Mouse (Mus musculus) lung, postnatal 0 days (tissue): ENCODE measurements at regions not wholly inside any gene's neighbourhood (a gene's known extent, or its start where the extent isn't known, plus 50 kb on each side); places are given as distances from the start of the nearest gene placed in this dataset. TPM values are rescaled to one million over a fixed set of nuclear protein-coding genes. Genes with fewer than 3 reads are reported as not detected.
A peak's percentile ranks its signal among the peaks of the same experiment; 100 is the strongest.

ENCODE experiments used
- ATAC-seq: fragments of 200-750 bp; cut with Nextera tagmentation; 2 replicates; pipeline ENCODE4 v1.8.0; 2017; ENCODE audit warnings: moderate library complexity
- DNase-seq: peaks from one replicate; pipeline ENCODE4 v3.0.0-alpha.2; 2016; ENCODE audit warnings: low spot score
- H3K27ac ChIP-seq: fragments of 300-500 bp; sonication (generic); 2 replicates; pipeline ENCODE4 v1.5.1; 2014; ENCODE audit warnings: antibody characterized with exemption, mild to moderate bottlenecking, low read length, mixed read lengths
- H3K27me3 ChIP-seq: fragments of 300-500 bp; sonication (generic); replicated peaks from 2 replicates; pipeline ENCODE4 v1.6.1; 2014; ENCODE audit warnings: low read length, mixed read lengths; ENCODE audit not compliant: insufficient read depth
- H3K36me3 ChIP-seq: fragments of 300-500 bp; sonication (generic); 2 replicates; pipeline ENCODE4 v1.6.1; 2014; ENCODE audit warnings: low read length, mixed read lengths; ENCODE audit not compliant: insufficient read depth
- H3K4me1 ChIP-seq: fragments of 300-500 bp; sonication (generic); 2 replicates; pipeline ENCODE4 v1.6.1; 2014; ENCODE audit warnings: antibody characterized with exemption, low read depth, low read length, mixed read lengths; ENCODE audit not compliant: insufficient read depth
- H3K4me2 ChIP-seq: fragments of 300-500 bp; sonication (generic); replicated peaks from 2 replicates; pipeline ENCODE4 v1.6.1; 2014; ENCODE audit warnings: low read depth, mild to moderate bottlenecking, low read length, moderate library complexity, mixed read lengths
- H3K4me3 ChIP-seq: fragments of 300-500 bp; sonication (generic); 2 replicates; pipeline ENCODE4 v1.5.1; 2014; ENCODE audit warnings: low read depth, low read length
- H3K9ac ChIP-seq: fragments of 300-500 bp; sonication (generic); replicated peaks from 2 replicates; pipeline ENCODE4 v1.6.1; 2014; ENCODE audit warnings: low read depth, mild to moderate bottlenecking
- H3K9me3 ChIP-seq: fragments of 300-500 bp; sonication (generic); 2 replicates; pipeline ENCODE4 v1.6.1; 2016; ENCODE audit warnings: low read length, mixed read lengths
- CTCF ChIP-seq: IDR thresholded peaks from 2 replicates; pipeline ENCODE4 v1.5.1; 2016; ENCODE audit warnings: antibody characterized with exemption, mild to moderate bottlenecking
- EP300 ChIP-seq: IDR thresholded peaks from 2 replicates; pipeline ENCODE4 v1.6.1; 2016; ENCODE audit warnings: antibody characterized with exemption, mild to moderate bottlenecking, control low read depth
- WGBS: fragments of 180-500 bp; shearing (Covaris S2); extraction: QIAGEN DNeasy Blood & Tissue Kit; methylation state at CpG from one replicate; pipeline ENCODE4 v1.1.7; 2014; 5-methylcytosine and 5-hydroxymethylcytosine counted together
- microRNA-seq: library from miRNA; unstranded; fragments of <30 nt; microRNA quantifications from one replicate; pipeline ENCODE4, GENCODE M21; 2016

DNA sequence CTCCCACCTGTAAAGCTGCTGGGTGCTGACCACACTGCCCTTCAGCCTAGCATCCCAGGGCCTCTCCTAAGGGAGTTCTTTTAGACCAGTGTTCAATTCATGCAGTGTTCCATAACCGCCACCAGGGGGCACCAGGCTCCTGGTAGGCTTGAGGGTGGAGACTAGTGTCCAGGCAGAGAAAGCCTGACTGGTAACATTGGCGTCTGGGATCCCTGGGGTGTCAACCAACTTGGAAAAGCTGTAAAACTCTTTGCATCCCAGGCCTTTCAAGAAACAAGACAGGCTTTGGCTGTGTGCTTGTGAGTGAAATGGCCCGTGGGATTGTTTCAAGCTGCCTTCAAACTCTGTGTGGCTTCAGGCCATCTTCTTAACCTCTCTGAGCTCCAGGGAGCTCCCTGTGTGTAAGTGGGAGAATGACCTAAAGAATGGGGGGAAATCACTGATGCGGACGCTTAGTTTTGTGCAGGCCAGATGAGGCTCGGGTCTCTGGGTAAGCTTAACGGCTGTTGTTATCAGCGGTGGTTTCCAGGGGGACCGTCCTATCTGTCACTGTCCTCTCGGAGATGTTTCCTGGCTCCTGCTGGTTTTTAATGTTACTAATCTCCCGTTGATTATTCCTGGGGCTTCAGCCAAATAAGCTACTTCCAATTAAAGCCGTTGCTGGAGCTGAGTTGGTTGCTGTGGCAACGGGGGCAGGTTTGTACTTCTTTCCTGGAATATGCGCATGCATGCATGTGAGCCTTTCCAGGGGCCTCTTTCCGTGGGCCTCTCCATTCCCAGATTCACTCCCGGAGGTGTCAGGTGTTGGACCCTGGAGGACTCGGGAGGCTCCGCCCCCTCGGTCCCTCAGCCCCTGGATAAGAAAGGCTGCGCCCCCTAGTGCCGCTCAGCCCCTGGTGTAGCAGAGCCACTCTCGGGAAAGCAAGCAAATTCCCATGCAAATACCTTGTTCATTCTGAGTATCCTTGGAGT is 147.6 kb upstream of the Kcnab2 start:
- ATAC-seq (peak; percentile 44), DNase-seq (peak; percentile 52)
- no peak overlapping the region for H3K9ac ChIP-seq
- no peak overlapping the region for H3K4me3 ChIP-seq
- H3K4me2 ChIP-seq, result no peak overlapping the region
- TF ChIP-seq CTCF, result peak; percentile 86
- no peak for TF ChIP-seq EP300
- H3K27ac ChIP-seq, result no peak overlapping the region
- H3K36me3 ChIP-seq, result no peaks in the 10 kb centered on the region
- no peaks in the 10 kb centered on the region for H3K27me3 ChIP-seq
- WGBS, result 5% methylated on average over 22 of the region's 22 CpGs
- H3K4me1 ChIP-seq, result no peaks in the 10 kb centered on the region
- H3K9me3 ChIP-seq, result no peaks in the 10 kb centered on the region

- Histone ChIP-seq H3K4me2 (no peak overlapping the region), H3K27ac (no peak overlapping the region), H3K9ac (no peak overlapping the region), H3K9me3 (no peaks in the 10 kb centered on the region), H3K36me3 (no peaks in the 10 kb centered on the region), H3K4me1 (no peaks in the 10 kb centered on the region), H3K4me3 (no peak overlapping the region), H3K27me3 (no peaks in the 10 kb centered on the region)
- no peak for TF ChIP-seq CTCF
- no peak for TF ChIP-seq EP300
- 58% methylated on average over 9 of the region's 9 CpGs for WGBS
- DNase-seq (no peak), ATAC-seq (no peak)
Measured at GRCm38 (mm10) chr4:152622022-152622777, 144.5 kb upstream of the Kcnab2 start.

GRCm38 (mm10) chr4:152617636-152618035 is 140.0 kb upstream of the Kcnab2 start:
- Histone ChIP-seq H3K27ac (no peak overlapping the region), H3K9ac (no peak overlapping the region), H3K4me1 (no peaks in the 10 kb centered on the region), H3K4me3 (no peak overlapping the region), H3K4me2 (no peak overlapping the region), H3K36me3 (no peaks in the 10 kb centered on the region), H3K27me3 (no peaks in the 10 kb centered on the region), H3K9me3 (no peaks in the 10 kb centered on the region; the same call in 1 of the 2 replicates)
- WGBS, result 37% methylated on average over 3 of the region's 3 CpGs
- ATAC-seq (no peak), DNase-seq (no peak)
- TF ChIP-seq EP300 (no peak), CTCF (no peak)

- no peak overlapping the region for H3K9ac ChIP-seq
- no peak overlapping the region for H3K4me3 ChIP-seq
- no peak for DNase-seq
- no peak for ATAC-seq
- no peaks in the 10 kb centered on the region for H3K27me3 ChIP-seq
- no peaks in the 10 kb centered on the region; the same call in 1 of the 2 replicates for H3K9me3 ChIP-seq
- H3K27ac ChIP-seq, result no peak overlapping the region
- TF ChIP-seq CTCF (no peak), EP300 (no peak)
- 96% methylated on average over 2 of the region's 2 CpGs for WGBS
- no peaks in the 10 kb centered on the region for H3K36me3 ChIP-seq
- no peak overlapping the region for H3K4me2 ChIP-seq
- no peaks in the 10 kb centered on the region for H3K4me1 ChIP-seq
Measured at GRCm38 (mm10) chr4:152615155-152615554, 137.5 kb upstream of the Kcnab2 start.

- Histone ChIP-seq H3K36me3 (no peaks in the 10 kb centered on the region), H3K4me1 (no peaks in the 10 kb centered on the region), H3K27ac (no peak overlapping the region), H3K4me3 (no peak overlapping the region), H3K27me3 (no peaks in the 10 kb centered on the region), H3K9ac (no peak overlapping the region), H3K4me2 (no peak overlapping the region), H3K9me3 (no peaks in the 10 kb centered on the region; the same call in 1 of the 2 replicates)
- whole genome bisulfite sequencing, result 73% methylated on average over 13 of the region's 13 CpGs
- no peak for TF ChIP-seq CTCF
- no peak for TF ChIP-seq EP300
- no peak for DNase-seq
- ATAC-seq, result no peak
Measured at GRCm38 (mm10) chr4:152614356-152615100, 136.9 kb upstream of the Kcnab2 start.

Small RNAs in the stretch of these regions (microRNA-seq; reads per million reads assigned to microRNA genes)
- not detected for gene Gm25779
